Mouse (Mus musculus): ENCODE results near the gene Sec14l1.

Sec14l1 gene

DNA sequence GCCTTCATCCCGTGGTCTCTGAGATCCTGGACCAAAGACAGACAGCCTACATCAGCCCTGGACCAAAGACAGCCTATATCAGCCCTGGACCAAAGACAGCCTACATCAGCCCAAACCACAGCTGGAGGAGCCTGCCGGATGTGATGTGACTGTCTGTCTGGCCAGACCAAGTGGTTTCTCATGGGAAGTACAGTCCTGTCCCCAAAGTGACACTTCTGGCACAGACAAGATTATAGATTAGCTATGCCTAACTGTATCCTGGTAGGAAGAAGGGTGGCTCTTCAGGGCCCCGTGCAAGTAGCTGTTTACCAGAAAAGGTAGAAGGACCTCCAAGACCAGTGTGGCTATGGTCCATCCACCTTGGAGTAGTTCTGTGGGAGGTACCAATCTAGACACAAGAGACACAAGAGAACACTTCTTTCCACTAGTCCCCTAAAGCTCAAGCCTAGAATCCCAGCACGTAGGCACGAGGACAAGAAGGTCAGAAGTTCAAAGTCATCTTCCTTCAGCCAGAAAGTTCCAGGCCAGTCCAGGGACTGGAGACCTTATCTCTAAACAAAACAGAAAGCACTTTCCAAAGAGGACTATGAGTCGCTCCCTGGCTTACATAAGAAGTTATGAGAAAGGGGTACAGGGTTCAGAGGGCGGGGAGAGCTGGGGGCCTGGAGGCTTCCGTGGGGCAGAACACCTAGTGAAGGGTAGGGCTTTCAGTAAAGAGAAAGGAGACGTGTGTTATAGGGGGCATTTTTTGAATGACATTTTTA, 27.8 kb upstream of the Sec14l1 start:
- in situ Hi-C loops (cut with MboI; ENCODE audit: low sequenced_read_pairs): loop anchor here (25.0 kb wide), 1 partner anchor 275 kb away; no protein-coding TSS in a partner anchor

DNA sequence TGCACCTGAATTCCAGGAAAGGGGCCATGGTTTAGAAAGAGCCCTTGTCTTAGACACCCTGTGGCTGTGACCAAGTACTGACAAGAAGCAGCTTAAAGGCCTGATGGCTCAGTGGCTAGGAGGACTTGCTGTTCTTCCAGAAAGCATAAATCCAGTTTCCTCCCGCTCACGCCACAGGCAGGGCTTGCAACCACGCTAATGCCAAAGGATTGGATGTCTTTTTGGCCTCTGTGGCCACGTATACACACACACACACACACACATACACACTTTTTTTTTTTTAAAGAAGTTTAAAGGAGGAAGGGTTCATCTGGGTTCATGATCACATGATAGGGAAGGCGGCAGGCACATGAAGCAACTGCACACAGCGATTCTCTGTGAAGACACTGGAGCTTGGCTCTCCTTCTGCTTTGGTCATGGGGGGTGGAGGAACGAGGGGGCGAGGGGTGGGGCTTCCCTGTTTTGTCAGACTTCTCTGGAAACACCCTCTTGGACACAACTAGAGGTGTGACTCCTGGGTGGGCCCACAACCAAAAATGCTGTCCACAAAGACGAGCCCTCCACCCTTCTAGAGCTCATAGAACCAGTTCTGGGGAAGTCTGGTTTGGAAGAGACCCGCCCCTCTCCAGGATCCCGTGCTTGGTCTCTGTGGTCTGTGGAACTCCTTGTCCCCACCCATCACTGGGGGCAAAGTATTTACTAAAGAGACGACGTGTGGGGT, 26.5 kb upstream of the Sec14l1 start:
- in situ Hi-C loops (cut with MboI; ENCODE audit: low sequenced_read_pairs): loop anchor here (25.0 kb wide), 1 partner anchor 274 kb away; no protein-coding TSS in a partner anchor

DNA sequence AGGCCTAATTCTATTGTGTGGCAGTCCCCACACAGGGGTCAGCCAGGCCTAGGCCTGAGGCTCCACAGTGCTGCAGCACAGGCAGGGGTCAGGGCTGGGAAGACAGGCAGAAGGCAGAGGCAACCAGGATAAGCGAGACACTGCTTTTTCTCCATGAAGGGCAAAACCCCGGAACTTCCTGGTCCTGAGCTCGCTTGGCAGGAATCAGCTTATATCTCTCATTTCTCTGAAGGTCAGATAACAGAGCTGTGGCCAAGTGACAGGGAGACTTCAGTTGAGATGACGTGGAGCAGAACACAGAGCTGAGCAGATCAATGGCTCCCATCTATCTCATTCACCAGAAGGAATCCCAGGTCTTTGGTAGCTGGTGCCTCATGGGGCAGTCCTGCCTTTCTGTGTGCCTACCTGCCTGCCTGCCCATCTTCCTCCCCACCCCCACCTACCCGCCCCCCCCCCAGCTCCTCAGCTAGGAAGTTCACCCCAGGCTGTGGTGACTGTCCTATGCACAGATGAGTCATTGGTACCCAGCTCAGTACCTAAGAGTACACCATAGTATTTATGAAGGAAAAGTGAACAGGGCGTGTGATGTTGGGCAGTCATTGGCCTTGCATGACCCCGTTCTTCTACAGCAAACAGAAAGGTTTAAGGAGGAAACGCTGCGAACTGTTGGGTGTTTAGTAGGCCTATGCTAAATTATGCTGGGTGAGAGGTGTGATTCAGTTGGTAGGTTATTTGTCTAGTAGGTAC, 25.1 kb upstream of the Sec14l1 start:
- in situ Hi-C loops (cut with MboI; ENCODE audit: low sequenced_read_pairs): loop anchor here (25.0 kb wide), 1 partner anchor 272 kb away; no protein-coding TSS in a partner anchor

DNA sequence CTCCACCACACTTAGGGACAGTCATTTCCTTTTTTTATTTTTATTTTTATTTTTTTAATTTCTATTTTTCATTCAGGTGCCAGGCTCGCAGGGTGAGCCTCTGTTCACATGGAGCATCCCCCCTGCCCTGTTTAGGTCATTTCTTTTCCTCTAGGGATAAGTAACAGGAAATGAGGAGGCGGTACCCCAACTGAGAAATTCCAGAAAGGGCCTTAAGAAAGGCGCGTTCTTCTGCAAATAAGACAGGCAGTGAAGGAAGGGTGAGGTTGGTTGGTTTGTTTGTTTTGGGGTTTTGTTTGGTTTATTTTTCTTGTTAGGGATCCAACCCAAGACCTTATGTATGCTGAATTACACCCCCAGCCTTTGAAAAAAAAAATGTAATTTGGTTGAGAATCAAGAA, 23.6 kb upstream of the Sec14l1 start:
- in situ Hi-C loops (cut with MboI; ENCODE audit: low sequenced_read_pairs): loop anchor here (25.0 kb wide), 1 partner anchor 271 kb away; no protein-coding TSS in a partner anchor

DNA sequence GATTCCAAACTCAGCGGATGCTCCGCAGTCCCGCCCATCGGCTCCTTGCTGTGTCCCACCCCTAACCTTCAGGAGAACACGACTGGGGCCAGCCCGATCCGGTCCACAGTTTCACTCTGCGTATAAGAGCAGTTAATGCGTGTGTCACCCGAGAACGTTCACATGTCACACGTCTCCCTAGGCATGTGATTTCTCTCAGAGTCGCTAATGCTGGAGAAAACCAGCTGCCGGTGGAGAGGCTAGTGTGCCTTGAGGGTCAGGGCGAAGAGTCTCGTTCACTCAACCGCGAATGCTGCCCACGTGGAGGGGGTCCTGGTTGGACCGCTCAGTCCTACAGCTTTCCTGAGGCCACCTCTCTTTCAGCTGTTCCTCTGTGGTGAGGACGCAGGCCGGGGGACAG, 23.1 kb upstream of the Sec14l1 start:
- in situ Hi-C loops (cut with MboI; ENCODE audit: low sequenced_read_pairs): loop anchor here (25.0 kb wide), 1 partner anchor 270 kb away; no protein-coding TSS in a partner anchor

DNA sequence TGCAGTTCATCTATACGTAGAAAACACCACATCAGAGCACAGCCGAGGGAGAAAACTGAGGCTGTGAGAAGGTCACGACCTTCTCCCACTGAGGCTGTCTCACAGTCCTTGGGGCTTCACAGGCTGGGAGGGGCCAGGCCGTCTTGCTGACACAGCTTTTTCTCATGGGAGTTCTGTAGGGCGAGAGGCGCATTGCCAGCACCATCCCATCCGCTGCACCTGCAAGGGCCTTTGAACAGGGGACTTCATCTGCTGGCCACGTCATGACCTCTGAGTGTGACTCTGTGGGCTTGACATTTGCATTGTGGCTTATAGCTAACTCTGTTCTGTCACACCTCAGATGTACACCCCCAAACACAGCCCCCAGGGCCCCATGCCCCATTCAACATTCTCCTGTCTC, 22.3 kb upstream of the Sec14l1 start:
- in situ Hi-C loops (cut with MboI; ENCODE audit: low sequenced_read_pairs): loop anchor here (25.0 kb wide), 1 partner anchor 270 kb away; no protein-coding TSS in a partner anchor

DNA sequence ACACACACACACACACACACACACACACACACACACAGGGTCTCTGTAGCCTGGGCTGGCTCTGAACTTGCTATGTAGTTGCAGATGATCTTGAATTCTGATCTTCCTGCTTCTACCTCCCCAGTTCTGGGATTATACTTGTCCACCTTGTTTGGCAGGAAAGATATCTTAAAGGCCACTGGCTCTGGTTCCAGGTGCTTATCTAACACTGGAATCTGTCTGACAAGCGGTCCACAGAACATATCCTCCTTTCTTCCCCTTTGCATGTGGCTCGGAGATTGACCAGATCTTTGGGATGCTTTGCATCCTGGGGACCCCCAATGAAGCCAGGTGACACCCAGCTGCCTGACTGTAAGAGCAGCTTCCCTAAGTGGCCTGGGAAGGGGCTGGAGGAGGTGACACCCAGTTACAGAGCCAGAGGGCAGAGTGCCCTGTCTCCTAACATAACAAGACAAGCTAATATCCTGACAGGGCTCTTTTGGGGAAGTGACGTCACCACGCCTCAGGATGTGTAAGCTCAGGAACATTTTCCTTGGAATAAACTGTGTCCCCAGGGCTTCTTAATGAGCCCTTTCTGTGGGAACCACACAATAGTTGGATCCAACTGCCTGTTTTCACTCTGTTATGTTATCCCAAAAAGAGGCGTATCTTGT, 20.9 kb upstream of the Sec14l1 start:
- in situ Hi-C loops (cut with MboI; ENCODE audit: low sequenced_read_pairs): loop anchor here (25.0 kb wide), 1 partner anchor 268 kb away; no protein-coding TSS in a partner anchor

DNA sequence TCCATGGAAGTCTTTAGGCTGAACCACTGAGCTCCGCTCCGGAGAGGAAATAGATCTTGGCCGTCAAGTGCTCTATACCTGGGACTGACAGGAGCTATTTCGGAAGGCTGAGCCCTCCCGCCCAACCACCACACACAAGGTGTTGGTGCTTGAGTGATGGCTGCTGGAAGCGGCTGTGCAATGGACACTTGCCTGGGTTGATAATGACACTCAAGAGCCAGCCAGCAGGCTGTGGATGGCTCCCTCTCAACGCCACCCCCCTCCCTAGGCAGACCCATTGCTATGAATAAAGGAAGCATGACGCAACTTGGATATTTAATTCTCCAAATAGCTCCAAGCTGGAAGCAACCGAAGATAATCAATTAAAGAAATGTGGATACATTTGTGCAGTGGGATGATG, 20.3 kb upstream of the Sec14l1 start:
- in situ Hi-C loops (cut with MboI; ENCODE audit: low sequenced_read_pairs): loop anchor here (25.0 kb wide), 1 partner anchor 268 kb away; no protein-coding TSS in a partner anchor

DNA sequence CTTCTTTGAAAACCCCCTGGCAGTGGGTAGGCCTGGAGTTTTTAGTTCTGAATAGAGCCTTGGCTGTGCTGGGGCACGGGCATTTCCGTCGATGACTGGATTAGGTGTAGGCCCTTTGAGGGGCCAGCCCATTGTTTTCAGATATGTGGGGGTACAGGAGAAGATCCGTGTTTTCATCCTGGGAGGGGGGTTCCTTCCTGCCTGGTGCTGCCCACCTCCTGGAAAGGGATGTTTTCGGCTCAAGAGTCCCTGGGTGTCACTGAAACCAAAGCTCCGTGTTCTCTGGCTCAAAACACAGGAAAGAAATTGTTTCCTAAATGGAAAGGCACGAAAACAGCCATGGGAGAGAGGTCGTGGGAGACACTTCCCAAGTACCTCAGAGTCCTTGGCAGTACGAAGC, 17.9 kb upstream of the Sec14l1 start:
- in situ Hi-C loops (cut with MboI; ENCODE audit: low sequenced_read_pairs): loop anchor here (25.0 kb wide), 1 partner anchor 265 kb away; no protein-coding TSS in a partner anchor

DNA sequence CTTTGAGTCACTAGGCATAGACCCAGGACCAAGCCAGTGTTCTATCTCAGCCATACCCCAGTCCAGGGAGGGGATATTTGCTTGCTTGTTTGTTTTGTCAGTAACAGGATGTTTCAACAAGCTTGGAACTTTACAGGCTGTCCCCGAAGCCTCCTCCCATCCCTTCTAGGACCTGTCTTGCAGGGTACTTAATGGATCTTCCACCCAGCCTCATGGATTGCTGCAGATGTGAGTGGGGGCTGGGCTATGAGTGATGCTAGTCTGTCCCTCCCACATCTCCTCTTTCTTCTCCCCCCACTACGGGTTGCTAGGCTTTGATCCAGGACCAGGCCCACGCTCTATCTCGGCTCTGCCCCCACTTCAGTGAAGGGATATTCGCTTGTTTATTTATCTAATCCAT, 16.8 kb upstream of the Sec14l1 start:
- in situ Hi-C loops (cut with MboI; ENCODE audit: low sequenced_read_pairs): loop anchor here (25.0 kb wide), 1 partner anchor 264 kb away; no protein-coding TSS in a partner anchor

DNA sequence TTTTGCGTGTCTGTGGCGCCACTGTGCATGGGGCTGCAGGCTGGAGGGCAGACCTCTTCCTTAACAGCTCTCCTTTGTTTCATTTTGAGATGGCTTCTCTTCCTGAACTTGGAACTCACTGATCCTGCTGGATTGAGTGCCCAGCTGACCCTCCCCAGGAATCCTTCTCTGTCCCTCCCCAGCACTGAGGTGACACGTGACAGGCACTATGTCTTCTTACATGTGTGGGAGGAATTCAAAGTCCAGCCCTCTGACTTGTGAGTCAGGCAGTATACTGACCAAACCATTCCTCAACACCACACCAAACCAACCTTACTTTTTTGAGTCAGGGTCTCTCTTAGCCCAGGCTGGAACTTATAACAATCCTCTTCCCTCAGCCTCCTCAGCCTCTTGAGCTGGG, 16.2 kb upstream of the Sec14l1 start:
- in situ Hi-C loops (cut with MboI; ENCODE audit: low sequenced_read_pairs): loop anchor here (25.0 kb wide), 1 partner anchor 264 kb away; no protein-coding TSS in a partner anchor

DNA sequence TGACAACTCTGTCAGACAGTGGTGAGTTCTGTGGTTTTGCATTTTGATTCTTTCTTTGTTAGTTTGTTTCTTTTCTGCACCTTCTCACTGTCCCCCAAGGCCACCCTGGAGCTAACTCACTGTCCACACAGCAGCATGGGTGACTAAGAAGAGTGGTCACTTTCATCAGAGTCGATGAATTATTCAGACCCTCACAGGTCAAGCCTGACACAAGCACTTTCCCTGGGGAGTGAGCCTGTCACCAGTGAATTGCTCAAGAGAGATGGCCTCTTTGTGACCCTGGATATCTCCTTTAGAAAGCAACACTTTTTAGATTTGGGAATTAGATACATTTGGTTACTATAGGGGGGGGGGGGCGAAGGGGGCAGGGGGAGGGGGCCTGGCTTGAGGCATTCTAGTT, 15.6 kb upstream of the Sec14l1 start:
- in situ Hi-C loops (cut with MboI; ENCODE audit: low sequenced_read_pairs): loop anchor here (25.0 kb wide), 1 partner anchor 263 kb away; no protein-coding TSS in a partner anchor

DNA sequence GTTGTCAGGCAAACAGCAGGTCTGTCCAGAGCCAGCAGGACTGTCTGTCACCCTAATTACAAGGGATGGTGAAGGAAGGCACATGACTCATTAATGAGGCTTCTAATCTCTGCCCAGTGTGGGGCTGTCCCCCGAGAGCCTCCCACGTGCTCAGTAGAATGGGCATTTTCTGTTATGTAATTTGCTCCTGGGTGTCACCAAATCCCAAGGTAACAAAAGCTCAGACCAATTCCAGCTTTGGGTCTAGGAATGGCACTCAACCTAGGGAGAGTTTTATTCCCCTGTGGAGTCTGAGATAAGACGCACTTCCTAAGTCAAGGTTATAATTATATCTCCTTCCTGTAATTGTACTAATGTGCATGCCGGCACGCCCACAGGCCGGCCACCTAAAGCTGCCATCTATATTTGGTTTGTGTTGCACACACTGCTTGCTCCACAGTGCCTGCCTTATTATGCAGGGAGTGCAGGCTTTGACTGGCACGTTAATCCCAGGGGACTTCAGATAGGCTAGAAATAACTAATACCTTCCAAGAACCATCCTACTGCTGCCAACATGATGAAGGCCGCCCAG, 13.5 kb upstream of the Sec14l1 start:
- in situ Hi-C loops (cut with MboI; ENCODE audit: low sequenced_read_pairs): no loop called here

DNA sequence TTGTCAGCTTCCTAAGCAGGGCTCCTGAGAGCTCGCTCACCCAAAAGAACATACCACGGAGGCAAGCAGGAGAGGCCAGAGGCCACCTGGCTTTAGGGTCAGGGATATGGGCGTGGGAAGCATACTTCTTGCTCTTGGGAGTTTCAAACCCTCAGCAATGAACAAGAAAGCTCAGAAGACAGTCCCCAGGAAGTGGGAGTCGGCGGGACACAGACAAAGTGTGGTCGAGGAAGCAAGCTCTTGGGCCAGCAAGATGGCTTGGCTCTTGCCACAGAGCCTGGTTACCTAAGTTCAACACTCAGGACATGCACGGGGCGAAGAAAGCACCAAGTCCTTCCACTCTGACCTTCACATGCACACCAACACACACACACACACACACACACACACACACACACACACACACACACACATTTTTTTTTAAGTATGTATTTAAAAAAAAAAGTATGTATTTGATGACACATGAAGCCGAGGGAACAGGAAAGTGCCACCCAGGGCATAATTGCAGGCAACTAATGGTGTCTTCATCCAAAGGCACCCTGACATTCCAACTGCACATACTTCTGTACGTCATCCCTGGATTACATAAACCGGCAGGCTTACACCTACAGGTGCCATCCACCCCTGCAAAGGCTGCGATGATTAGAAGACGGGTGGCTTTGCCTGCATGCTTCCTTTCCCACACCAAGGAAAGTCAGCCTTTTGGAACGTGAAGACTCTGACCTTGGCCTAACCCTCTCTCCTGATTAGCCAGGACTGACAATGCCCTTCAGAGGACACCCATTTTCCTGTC, 12.8 kb upstream of the Sec14l1 start:
- in situ Hi-C loops (cut with MboI; ENCODE audit: low sequenced_read_pairs): no loop called here

DNA sequence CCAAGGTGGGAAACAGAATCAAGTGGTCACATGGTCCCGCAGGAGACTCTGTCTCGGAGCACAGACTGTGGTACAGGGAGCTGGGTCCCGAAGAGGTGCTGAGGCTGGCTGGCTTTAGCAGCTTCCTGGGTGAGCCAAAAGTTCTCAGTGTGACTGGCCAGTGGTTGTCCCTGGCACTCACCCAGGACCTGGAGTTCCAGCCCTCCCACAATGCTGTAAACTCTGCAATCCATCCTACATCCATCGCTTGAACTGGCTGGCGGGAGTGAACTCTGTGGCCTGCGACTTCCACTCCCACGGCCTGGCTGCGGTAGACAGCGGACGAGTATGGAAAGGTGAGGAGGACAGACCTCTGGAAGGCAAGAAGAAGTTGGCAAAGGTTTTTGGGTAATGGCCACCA, 11.4 kb upstream of the Sec14l1 start:
- in situ Hi-C loops (cut with MboI; ENCODE audit: low sequenced_read_pairs): no loop called here

DNA sequence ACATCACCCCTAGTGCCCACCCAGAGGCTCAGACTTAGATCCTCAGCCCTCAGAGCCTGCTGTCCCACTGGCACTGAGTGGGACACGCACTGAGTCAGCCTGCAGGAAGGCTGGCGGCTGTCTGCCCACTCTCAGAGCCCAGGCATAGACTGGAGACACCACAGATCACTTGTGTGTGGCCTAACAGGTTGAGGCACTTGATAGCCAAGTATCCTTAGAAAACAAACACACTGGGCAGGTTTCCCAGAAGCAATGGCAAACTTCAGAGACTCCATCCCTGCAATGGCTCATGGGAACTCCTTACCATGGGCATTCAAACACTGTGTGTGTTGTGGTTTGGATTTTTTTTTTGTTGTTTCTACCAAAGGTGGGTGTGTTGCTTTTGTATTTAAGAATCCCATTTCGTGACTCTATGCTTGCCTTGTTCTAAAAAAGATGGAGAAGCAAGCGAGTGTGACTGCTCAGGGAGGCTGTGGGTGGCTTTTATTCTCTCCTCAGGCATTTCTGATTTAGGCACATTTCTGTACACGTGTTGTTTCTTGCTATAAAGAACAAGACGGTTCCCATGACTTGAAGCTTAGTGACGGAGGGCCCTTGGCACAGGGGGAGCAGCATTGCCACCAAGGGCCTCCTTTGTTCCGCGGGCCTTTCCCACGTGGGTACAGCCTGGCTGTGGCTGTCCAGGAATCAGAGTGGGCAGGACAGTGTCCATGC, 10.8 kb upstream of the Sec14l1 start:
- in situ Hi-C loops (cut with MboI; ENCODE audit: low sequenced_read_pairs): no loop called here

DNA sequence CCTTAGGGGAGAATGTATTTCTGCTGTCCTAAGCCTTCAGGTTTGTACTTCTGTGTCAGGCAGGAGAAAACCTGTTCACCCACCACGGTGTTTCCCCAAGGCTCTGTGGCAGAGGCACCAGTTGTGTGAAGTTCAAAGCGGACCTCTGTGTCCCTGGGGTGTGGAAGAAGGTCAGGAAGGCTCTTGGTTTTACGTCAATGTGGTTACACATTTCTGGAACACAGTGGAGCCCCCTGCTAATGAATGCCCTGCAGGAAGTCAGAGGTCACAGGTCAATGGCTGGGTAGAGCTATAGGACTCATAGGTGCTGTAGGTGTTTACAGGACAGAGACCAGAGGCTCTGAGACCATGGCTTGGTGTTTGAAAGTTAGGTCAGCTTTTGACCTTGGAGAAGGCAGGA, 9.7 kb upstream of the Sec14l1 start:
- in situ Hi-C loops (cut with MboI; ENCODE audit: low sequenced_read_pairs): no loop called here

DNA sequence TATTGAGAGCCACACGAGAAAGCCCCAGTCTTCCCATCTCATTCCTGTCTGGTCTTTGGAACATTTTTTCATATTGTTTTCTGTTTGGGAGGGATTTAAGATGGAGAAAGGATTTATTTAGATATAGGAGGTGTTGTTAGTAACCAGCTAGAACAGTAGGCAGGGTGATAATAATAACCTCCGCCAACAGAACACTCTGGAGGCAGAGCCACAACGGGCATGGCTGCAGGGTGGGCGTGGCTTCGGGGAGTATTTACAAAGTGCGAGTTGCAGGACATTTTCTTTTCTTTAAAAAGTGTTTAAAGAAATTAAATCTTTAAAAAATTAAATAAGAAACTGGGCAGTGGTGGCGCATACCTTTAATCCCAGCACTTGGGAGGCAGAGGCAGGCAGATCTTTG, 9.1 kb upstream of the Sec14l1 start:
- in situ Hi-C loops (cut with MboI; ENCODE audit: low sequenced_read_pairs): no loop called here
